ENCODE assay signal across 8 mouse cellular contexts in the genomic region with DNA sequence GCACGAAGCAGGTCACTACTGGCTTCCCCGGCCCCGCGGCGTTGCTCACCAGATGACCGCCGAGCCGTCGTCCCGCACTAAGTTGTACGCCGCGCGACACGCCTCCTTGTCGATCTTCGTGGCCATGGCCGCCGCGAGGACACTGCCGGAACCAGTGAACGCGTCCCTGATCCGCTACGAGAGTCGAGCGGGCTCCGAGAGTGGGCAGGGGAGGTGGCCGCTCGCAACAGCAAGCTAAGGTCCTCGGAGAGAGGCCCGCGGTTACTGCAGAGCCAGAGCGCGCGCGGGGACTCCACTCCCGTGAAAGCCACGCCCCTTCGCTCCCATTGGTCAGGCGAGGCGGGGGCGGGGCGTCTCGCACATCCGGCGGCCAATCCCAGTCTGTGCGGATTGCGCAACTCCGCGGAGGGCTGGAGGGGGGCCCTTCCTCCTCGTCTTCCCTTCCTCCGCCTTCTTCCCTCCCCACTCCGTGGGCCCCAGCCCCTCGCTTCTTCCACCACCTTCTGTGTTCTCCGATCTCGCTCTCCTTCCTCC. TPM values are rescaled to one million over a fixed set of nuclear protein-coding genes. Genes with fewer than 3 reads are reported as not detected.
DNase-seq lines count a peak whose midpoint lies in the region; ATAC-seq and TF ChIP-seq lines count a peak whose summit lies in the region.

A gene (minus strand): TSS at position 270 of the 534 bp plus-strand sequence.

- WGBS in forebrain, postnatal 0 days = 2% methylated on average over 57 of the region's 57 CpGs
- under 1% methylated on average over 57 of the region's 57 CpGs for WGBS in lung, embryonic 15.5 days

- H3K27me3 ChIP-seq in G1E (ENCODE audit: insufficient read depth, low read length) = peaks cover 36% of the 10 kb centered on the region
- H3K27me3 ChIP-seq in forebrain, postnatal 0 days (ENCODE audit: insufficient read depth, low read length) = no peaks in the 10 kb centered on the region; the same call in 1 of the 2 replicates
- no peaks in the 10 kb centered on the region; the same call in 1 of the 2 replicates for H3K27me3 ChIP-seq in lung, embryonic 15.5 days

- peak within 1 kb of the TSS; percentile 78 for H3K4me3 ChIP-seq in G1E (ENCODE audit: low read depth, low read length)
- peak within 1 kb of the TSS; percentile 66 for H3K4me3 ChIP-seq in forebrain, postnatal 0 days (ENCODE audit: low read depth, low read length)
- H3K4me3 ChIP-seq in lung, embryonic 15.5 days = peak within 1 kb of the TSS; percentile 59

- peak; percentile 96 for DNase-seq in G1E (ENCODE audit: low spot score)
- DNase-seq in cerebellum, adult 18-20 months = peak; percentile 98 to 99
- peak; percentile 99 for DNase-seq in forebrain, postnatal 0 days
- DNase-seq in heart, postnatal 4 days = peak; percentile 97
- peak; percentile 93 to 96 for DNase-seq in layer of hippocampus, adult 8-10 months (ENCODE audit: low spot score in 2 of 2)
- peak; percentile 94 for DNase-seq in ovary, adult 18-20 months (ENCODE audit: low spot score)
- DNase-seq in thymus, postnatal 0 days (ENCODE audit: low spot score) = peak; percentile 98

- H3K9ac ChIP-seq in forebrain, postnatal 0 days = peak within 1 kb of the TSS; percentile 68
- H3K9ac ChIP-seq in lung, embryonic 15.5 days = peak within 1 kb of the TSS; percentile 69

- peak within 1 kb of the TSS; percentile 85 for H3K27ac ChIP-seq in forebrain, postnatal 0 days (ENCODE audit: low read depth, low read length)
- peak within 1 kb of the TSS; percentile 58 for H3K27ac ChIP-seq in lung, embryonic 15.5 days

- TF ChIP-seq CTCF in G1E (IDR thresholded peaks at IDR 0.05; ENCODE audit: low read depth, low read length) = no peak
- TF ChIP-seq CTCF in forebrain, postnatal 0 days (IDR thresholded peaks at IDR 0.05; ENCODE audit: low read depth) = no peak

- no peaks in the 10 kb centered on the region for H3K36me3 ChIP-seq in G1E (replicated peaks)
- peaks cover 4% of the 10 kb centered on the region; the same call in 1 of the 2 replicates for H3K36me3 ChIP-seq in forebrain, postnatal 0 days (ENCODE audit: insufficient read depth)
- no peaks in the 10 kb centered on the region for H3K36me3 ChIP-seq in lung, embryonic 15.5 days

- H3K9me3 ChIP-seq in G1E (replicated peaks) = no peaks in the 10 kb centered on the region
- H3K9me3 ChIP-seq in forebrain, postnatal 0 days (ENCODE audit: low read length) = no peaks in the 10 kb centered on the region
- no peaks in the 10 kb centered on the region for H3K9me3 ChIP-seq in lung, embryonic 15.5 days

- peak; percentile 91 for ATAC-seq in G1E (ENCODE audit: extremely low read depth, insufficient number of reproducible peaks, low FRiP score, poor library complexity, severe bottlenecking)
- peak; percentile 97 for ATAC-seq in forebrain, postnatal 0 days
- ATAC-seq in lung, embryonic 15.5 days (ENCODE audit: borderline replicate concordance, extremely low read depth, low FRiP score, low TSS enrichment) = peak; percentile 93

- peaks cover 22% of the 10 kb centered on the region for H3K4me1 ChIP-seq in G1E (ENCODE audit: insufficient read depth, low read depth, low read length)
- H3K4me1 ChIP-seq in forebrain, postnatal 0 days (ENCODE audit: insufficient read depth) = peaks cover 41% of the 10 kb centered on the region
- peaks cover 37% of the 10 kb centered on the region for H3K4me1 ChIP-seq in lung, embryonic 15.5 days

- H3K4me2 ChIP-seq in forebrain, postnatal 0 days (ENCODE audit: low read depth) = peak within 1 kb of the TSS; percentile 78
- peak within 1 kb of the TSS; percentile 89 for H3K4me2 ChIP-seq in lung, embryonic 15.5 days

RNA-seq across cellular contexts. Expression of the gene that starts here (rescaled TPM):
- total RNA-seq in G1E (2014; fragmentation: Nextera tagmentation) (13.5 and 23.9 TPM in 2 replicates), G1E (2017) (60.6 and 63.4 TPM in 2 replicates)
- 69.2 and 72.5 TPM in 2 replicates for polyA plus RNA-seq in G1E (2012)
- 177 and 224 TPM in 2 replicates for total RNA-seq in forebrain, postnatal 0 days (2014; rRNA removed)
- 134 and 156 TPM in 2 replicates for polyA plus RNA-seq in forebrain, postnatal 0 days (2015; fragmentation: Nextera tagmentation; extraction: Ambion mirVana)
- 10 to 100 TPM; 51.5 to 56.0 TPM for total RNA-seq in heart, postnatal 4 days (2021)
- total RNA-seq in layer of hippocampus, adult 8-10 months (2022) = 100 to 1,000 TPM; 119 to 176 (median 137) TPM
- 65.8 and 68.1 TPM in 2 replicates for polyA plus RNA-seq in lung, embryonic 15.5 days (2015; fragmentation: Nextera tagmentation; extraction: Ambion mirVana)
- 94.3 and 127 TPM in 2 replicates for polyA plus RNA-seq in thymus, postnatal 0 days (2015; fragmentation: Nextera tagmentation; extraction: Ambion mirVana)

Comparison
In these comparisons a context has a peak if more than half of its experiments do, and no peak if none do; other contexts are left out.
1. Peak in every context shown above with its lines: DNase-seq, ATAC-seq, H3K4me3 ChIP-seq and H3K27ac ChIP-seq.